ENCODE assay signal across 23 mouse cellular contexts in the genomic region with DNA sequence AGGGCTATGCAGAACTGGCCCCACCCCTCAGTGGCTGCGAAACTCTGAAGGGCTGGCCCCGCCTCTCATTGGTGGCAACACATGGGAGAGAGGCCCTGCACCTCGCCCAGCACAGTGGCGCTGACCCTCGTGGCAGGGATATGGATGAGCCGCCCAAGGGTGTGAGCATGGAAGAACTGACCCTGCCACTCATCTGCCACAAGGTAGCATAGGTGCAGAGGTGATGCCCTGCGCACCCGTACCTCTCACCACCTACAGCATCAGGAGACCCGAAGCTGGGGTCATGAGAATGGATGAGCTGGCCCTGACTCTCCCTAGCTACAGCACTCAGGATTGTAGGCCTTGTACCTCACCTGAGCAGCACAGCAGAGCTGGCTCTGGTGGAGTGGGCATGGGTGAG.
DNase-seq lines count a peak whose midpoint lies in the region; ATAC-seq and TF ChIP-seq lines count a peak whose summit lies in the region.
"Had no signal": no experiment of that assay in that cellular context is flagged by ENCODE, and none has a peak within 500 bp of the region (broad histone marks: within the 10 kb centered on the region; RNA-seq: fewer than 3 reads in every experiment).

No protein-coding gene starts in this region.

- no peaks in the 10 kb centered on the region for H3K9me3 ChIP-seq in heart, embryonic 12.5 days (replicated peaks)
- H3K9me3 ChIP-seq in kidney, postnatal 0 days (replicated peaks; ENCODE audit: low read length) = no peaks in the 10 kb centered on the region
- no peaks in the 10 kb centered on the region for H3K9me3 ChIP-seq in midbrain, embryonic 13.5 days
- H3K9me3 ChIP-seq in midbrain, embryonic 14.5 days (ENCODE audit: control insufficient read depth, low read length) = no peaks in the 10 kb centered on the region
- no peaks in the 10 kb centered on the region for H3K9me3 ChIP-seq in stomach, embryonic 15.5 days
- H3K9me3 ChIP-seq: forebrain, embryonic 10.5 days; heart, embryonic 13.5 days; liver, embryonic 15.5 days; neural tube, embryonic 15.5 days had no signal

- no peak for DNase-seq in heart, postnatal 36 days
- no peak for DNase-seq in kidney, postnatal 0 days (ENCODE audit: low spot score)
- no peak for DNase-seq in kidney, adult 2 months
- no peak for DNase-seq in midbrain, embryonic 14.5 days
- DNase-seq in spleen, adult 12 weeks (ENCODE audit: low spot score) = no peak
- DNase-seq: cerebellum, adult 9-10 months; gastrocnemius, postnatal 10 days; kidney, adult 18-20 months; kidney, postnatal 14 days; layer of hippocampus, postnatal 36 days; liver; thymus, adult 18-20 months had no signal

- no peak for TF ChIP-seq POLR2A in kidney, adult 2 months (IDR thresholded peaks at IDR 0.05; ENCODE audit: low read depth, low read length)

- no peak for TF ChIP-seq CTCF in kidney, postnatal 0 days (IDR thresholded peaks at IDR 0.05; ENCODE audit: low read depth)
- no peak for TF ChIP-seq CTCF in kidney, adult 2 months (conservative IDR thresholded peaks at IDR 0.05; ENCODE audit: insufficient read depth, insufficient read length, low read depth, low read length)

- no peak overlapping the region for H3K27ac ChIP-seq in heart, embryonic 12.5 days (ENCODE audit: poor library complexity, severe bottlenecking)
- no peak overlapping the region for H3K27ac ChIP-seq in kidney, postnatal 0 days
- H3K27ac ChIP-seq in kidney, adult 2 months (ENCODE audit: insufficient read depth, low read depth, low read length) = no peak overlapping the region
- no peak overlapping the region for H3K27ac ChIP-seq in midbrain, embryonic 13.5 days
- H3K27ac ChIP-seq in midbrain, embryonic 14.5 days (replicated peaks; ENCODE audit: low read depth, low read length) = no peak overlapping the region
- no peak overlapping the region for H3K27ac ChIP-seq in stomach, embryonic 15.5 days
- H3K27ac ChIP-seq: forebrain, embryonic 10.5 days; heart, embryonic 13.5 days; layer of hippocampus, adult 2 months; liver, embryonic 15.5 days; neural tube, embryonic 15.5 days had no signal

- H3K36me3 ChIP-seq in heart, embryonic 12.5 days = no peaks in the 10 kb centered on the region
- no peaks in the 10 kb centered on the region for H3K36me3 ChIP-seq in kidney, postnatal 0 days (ENCODE audit: insufficient read depth, low read length)
- no peaks in the 10 kb centered on the region for H3K36me3 ChIP-seq in kidney, adult 2 months (ENCODE audit: control insufficient read depth, insufficient read depth, low read length)
- H3K36me3 ChIP-seq in midbrain, embryonic 13.5 days = no peaks in the 10 kb centered on the region
- H3K36me3 ChIP-seq in midbrain, embryonic 14.5 days (ENCODE audit: control insufficient read depth, insufficient read depth, low read length) = no peaks in the 10 kb centered on the region
- H3K36me3 ChIP-seq in stomach, embryonic 15.5 days = no peaks in the 10 kb centered on the region
- H3K36me3 ChIP-seq: forebrain, embryonic 10.5 days; heart, embryonic 13.5 days; liver, embryonic 15.5 days; neural tube, embryonic 15.5 days had no signal

- no peak overlapping the region for H3K9ac ChIP-seq in heart, embryonic 12.5 days
- no peak overlapping the region for H3K9ac ChIP-seq in kidney, postnatal 0 days (ENCODE audit: low read depth, low read length)
- H3K9ac ChIP-seq in midbrain, embryonic 13.5 days (replicated peaks) = no peak overlapping the region
- no peak overlapping the region for H3K9ac ChIP-seq in midbrain, embryonic 14.5 days (replicated peaks; ENCODE audit: low read length)
- H3K9ac ChIP-seq in stomach, embryonic 15.5 days = no peak overlapping the region
- H3K9ac ChIP-seq: heart, embryonic 13.5 days; liver, embryonic 15.5 days; neural tube, embryonic 15.5 days had no signal

- 0 out of 2 replicates have a peak, but pooled peaks have one; percentile 15 for ATAC-seq in heart, embryonic 12.5 days (ENCODE audit: insufficient number of reproducible peaks, low FRiP score)
- ATAC-seq in kidney, postnatal 0 days (replicated peaks; ENCODE audit: low FRiP score, low read depth) = 0 out of 2 replicates have a peak, but pooled peaks have one; percentile 13
- ATAC-seq in midbrain, embryonic 13.5 days = peak; percentile 37; the same call in 1 of the 2 replicates
- no peak for ATAC-seq in midbrain, embryonic 14.5 days (ENCODE audit: low FRiP score, low TSS enrichment)
- 0 out of 2 replicates have a peak, but pooled peaks have one; percentile 14 for ATAC-seq in stomach, embryonic 15.5 days (ENCODE audit: insufficient read depth, low FRiP score, low read depth)
- ATAC-seq: CD4-positive, CD25-positive, alpha-beta regulatory T cell, adult 4 months; forebrain, embryonic 16.5 days; inflammation-experienced regulatory T-cells, adult 6 months had no signal

- H3K4me2 ChIP-seq in heart, embryonic 12.5 days = no peak overlapping the region
- H3K4me2 ChIP-seq in kidney, postnatal 0 days (ENCODE audit: low read length) = no peak overlapping the region
- no peak overlapping the region for H3K4me2 ChIP-seq in midbrain, embryonic 13.5 days (replicated peaks)
- no peak overlapping the region for H3K4me2 ChIP-seq in midbrain, embryonic 14.5 days (ENCODE audit: low read length)
- H3K4me2 ChIP-seq in stomach, embryonic 15.5 days = no peak overlapping the region
- H3K4me2 ChIP-seq: heart, embryonic 13.5 days; liver, embryonic 15.5 days; neural tube, embryonic 15.5 days had no signal

- H3K4me1 ChIP-seq in heart, embryonic 12.5 days (replicated peaks) = peaks cover 13% of the 10 kb centered on the region
- H3K4me1 ChIP-seq in kidney, postnatal 0 days (replicated peaks; ENCODE audit: insufficient read depth, low read length) = no peaks in the 10 kb centered on the region
- no peaks in the 10 kb centered on the region for H3K4me1 ChIP-seq in kidney, adult 2 months (ENCODE audit: control insufficient read depth, insufficient read depth, low read length)
- no peaks in the 10 kb centered on the region for H3K4me1 ChIP-seq in midbrain, embryonic 13.5 days (replicated peaks)
- H3K4me1 ChIP-seq in midbrain, embryonic 14.5 days (ENCODE audit: control insufficient read depth, insufficient read depth, low read length) = no peaks in the 10 kb centered on the region
- no peaks in the 10 kb centered on the region for H3K4me1 ChIP-seq in stomach, embryonic 15.5 days
- H3K4me1 ChIP-seq: forebrain, embryonic 10.5 days; liver, embryonic 15.5 days; neural tube, embryonic 15.5 days had no signal

- no peaks in the 10 kb centered on the region for H3K27me3 ChIP-seq in heart, embryonic 12.5 days (replicated peaks)
- H3K27me3 ChIP-seq in kidney, postnatal 0 days (ENCODE audit: insufficient read depth, low read length) = no peaks in the 10 kb centered on the region
- H3K27me3 ChIP-seq in kidney, adult 2 months (replicated peaks; ENCODE audit: control insufficient read depth, insufficient read depth, low read length) = no peaks in the 10 kb centered on the region
- H3K27me3 ChIP-seq in midbrain, embryonic 13.5 days = no peaks in the 10 kb centered on the region
- no peaks in the 10 kb centered on the region for H3K27me3 ChIP-seq in midbrain, embryonic 14.5 days (ENCODE audit: control insufficient read depth, insufficient read depth, low read length)
- H3K27me3 ChIP-seq in stomach, embryonic 15.5 days (replicated peaks) = no peaks in the 10 kb centered on the region
- H3K27me3 ChIP-seq: heart, embryonic 13.5 days; liver, embryonic 15.5 days; neural tube, embryonic 15.5 days had no signal

- H3K4me3 ChIP-seq in heart, embryonic 12.5 days = no peak overlapping the region
- H3K4me3 ChIP-seq in kidney, postnatal 0 days (replicated peaks; ENCODE audit: low read depth, low read length) = no peak overlapping the region
- H3K4me3 ChIP-seq in kidney, adult 2 months (ENCODE audit: insufficient read depth, low read depth, low read length) = no peak overlapping the region
- H3K4me3 ChIP-seq in midbrain, embryonic 13.5 days (replicated peaks) = no peak overlapping the region
- no peak overlapping the region for H3K4me3 ChIP-seq in midbrain, embryonic 14.5 days (replicated peaks; ENCODE audit: low read depth, low read length)
- H3K4me3 ChIP-seq in stomach, embryonic 15.5 days (replicated peaks) = no peak overlapping the region
- H3K4me3 ChIP-seq: forebrain, embryonic 10.5 days; heart, embryonic 13.5 days; layer of hippocampus, adult 2 months; liver, embryonic 15.5 days; neural tube, embryonic 15.5 days had no signal

- WGBS in heart, embryonic 12.5 days = 80% methylated on average over 9 of the region's 9 CpGs
- 85% methylated on average over 9 of the region's 9 CpGs for WGBS in kidney, postnatal 0 days
- WGBS in kidney, adult 2 months = 89% methylated on average over 9 of the region's 9 CpGs
- 94% methylated on average over 9 of the region's 9 CpGs for WGBS in midbrain, embryonic 13.5 days
- WGBS in midbrain, embryonic 14.5 days = 91% methylated on average over 9 of the region's 9 CpGs
- WGBS in stomach, embryonic 15.5 days = 77% methylated on average over 9 of the region's 9 CpGs

- intact Hi-C loops in heart, postnatal 36 days (cut with DNase I) = no loop called here
